Mouse (Mus musculus) kidney, postnatal 0 days (tissue): ENCODE data around the gene Col8a1. TPM values are rescaled to one million over a fixed set of nuclear protein-coding genes. Genes with fewer than 3 reads are reported as not detected.

Experiments
- ATAC-seq: fragments of 200-750 bp; cut with Nextera tagmentation; replicated peaks from 2 replicates; pipeline ENCODE4 v1.8.0; 2017; ENCODE audit warnings: low read depth, moderate number of reproducible peaks, moderate TSS enrichment, moderate library complexity; ENCODE audit not compliant: low FRiP score
- DNase-seq: peaks from one replicate; pipeline ENCODE4 v3.0.0-alpha.2; 2016; ENCODE audit warnings: low spot score
- H3K27ac ChIP-seq: fragments of 300-500 bp; sonication (generic); 2 replicates; pipeline ENCODE4 v1.5.1; 2014; ENCODE audit warnings: mild to moderate bottlenecking
- H3K27me3 ChIP-seq: fragments of 300-500 bp; sonication (generic); 2 replicates; pipeline ENCODE4 v1.6.1; 2014; ENCODE audit warnings: low read length, mixed read lengths; ENCODE audit not compliant: insufficient read depth
- H3K36me3 ChIP-seq: fragments of 300-500 bp; sonication (generic); 2 replicates; pipeline ENCODE4 v1.6.1; 2014; ENCODE audit warnings: low read length, mixed read lengths; ENCODE audit not compliant: insufficient read depth
- H3K4me1 ChIP-seq: fragments of 300-500 bp; sonication (generic); replicated peaks from 2 replicates; pipeline ENCODE4 v1.6.1; 2014; ENCODE audit warnings: antibody characterized with exemption, low read length, mixed read lengths; ENCODE audit not compliant: insufficient read depth
- H3K4me2 ChIP-seq: fragments of 300-500 bp; sonication (generic); 2 replicates; pipeline ENCODE4 v1.6.1; 2014; ENCODE audit warnings: mild to moderate bottlenecking, low read length, moderate library complexity, mixed read lengths
- H3K4me3 ChIP-seq: fragments of 300-500 bp; sonication (generic); replicated peaks from 2 replicates; pipeline ENCODE4 v1.5.1; 2014; ENCODE audit warnings: low read depth, low read length
- H3K9ac ChIP-seq: fragments of 300-500 bp; sonication (generic); 2 replicates; pipeline ENCODE4 v1.6.1; 2014; ENCODE audit warnings: low read depth, low read length
- H3K9me3 ChIP-seq: fragments of 300-500 bp; sonication (generic); replicated peaks from 2 replicates; pipeline ENCODE4 v1.6.1; 2016; ENCODE audit warnings: low read length, inconsistent platforms, mixed read lengths
- CTCF ChIP-seq: IDR thresholded peaks from 2 replicates; pipeline ENCODE4 v1.5.1; 2016; ENCODE audit warnings: antibody characterized with exemption, low read depth, mild to moderate bottlenecking, moderate library complexity
- WGBS: fragments of 180-500 bp; shearing (Covaris S2); extraction: QIAGEN DNeasy Blood & Tissue Kit; methylation state at CpG from one replicate; pipeline ENCODE4 v1.1.7; 2014; 5-methylcytosine and 5-hydroxymethylcytosine counted together
- polyA plus RNA-seq: library from polyadenylated mRNA; unstranded; fragments of >200 nt; fragmentation: Nextera tagmentation; extraction: Ambion mirVana; gene quantifications from 2 replicates; pipeline ENCODE4 v1.2.1, GENCODE M21; 2015

The Col8a1 gene
- polyA plus RNA-seq, 1 experiment from 2014 or later = 3.7 TPM

- 78% methylated on average over 2 of the region's 2 CpGs for WGBS
- no peak overlapping the region for H3K4me2 ChIP-seq
- DNase-seq (no peak), ATAC-seq (no peak)
- no peak for TF ChIP-seq CTCF
- H3K9ac ChIP-seq = no peak overlapping the region
- no peaks in the 10 kb centered on the region for H3K36me3 ChIP-seq
- H3K27ac ChIP-seq = no peak overlapping the region
- H3K4me3 ChIP-seq = no peak overlapping the region
- no peaks in the 10 kb centered on the region for H3K9me3 ChIP-seq
- no peaks in the 10 kb centered on the region for H3K4me1 ChIP-seq
- no peaks in the 10 kb centered on the region for H3K27me3 ChIP-seq
These were observed 19.6 kb downstream of the Col8a1 start for GRCm38 (mm10) chr16:57734942-57735341.

GRCm38 (mm10) chr16:57733545-57733944, 21.0 kb downstream of the Col8a1 start:
- H3K27me3 ChIP-seq = no peaks in the 10 kb centered on the region
- no peak overlapping the region for H3K27ac ChIP-seq
- no peak for TF ChIP-seq CTCF
- no peaks in the 10 kb centered on the region for H3K4me1 ChIP-seq
- H3K36me3 ChIP-seq = no peaks in the 10 kb centered on the region
- H3K4me3 ChIP-seq = no peak overlapping the region
- H3K9me3 ChIP-seq = no peaks in the 10 kb centered on the region
- ATAC-seq (no peak), DNase-seq (no peak)
- 37% methylated on average over 1 of the region's 1 CpGs for WGBS
- no peak overlapping the region for H3K4me2 ChIP-seq
- H3K9ac ChIP-seq = no peak overlapping the region

GRCm38 (mm10) chr16:57733139-57733538, 21.4 kb downstream of the Col8a1 start:
- no peak for DNase-seq
- no peak for ATAC-seq

GRCm38 (mm10) chr16:57724978-57725377, 29.6 kb downstream of the Col8a1 start:
- 0 out of 2 replicates have a peak, but pooled peaks cover 3% of the 10 kb centered on the region for H3K4me1 ChIP-seq
- 47% methylated on average over 3 of the region's 3 CpGs for WGBS
- H3K9me3 ChIP-seq = no peaks in the 10 kb centered on the region
- H3K27me3 ChIP-seq = no peaks in the 10 kb centered on the region
- H3K4me3 ChIP-seq = no peak overlapping the region
- no peak for ATAC-seq
- H3K36me3 ChIP-seq = no peaks in the 10 kb centered on the region
- H3K9ac ChIP-seq = no peak overlapping the region
- DNase-seq = peak; percentile 85
- no peak overlapping the region for H3K27ac ChIP-seq
- H3K4me2 ChIP-seq = peak overlapping the region; percentile 2; the same call in 1 of the 2 replicates
- TF ChIP-seq CTCF = no peak

More at GRCm38 (mm10) chr16:57733139-57733538, 21.4 kb downstream of the Col8a1 start:
- Histone ChIP-seq H3K9ac (no peak overlapping the region), H3K36me3 (no peaks in the 10 kb centered on the region), H3K27ac (no peak overlapping the region), H3K4me3 (no peak overlapping the region), H3K9me3 (no peaks in the 10 kb centered on the region), H3K4me1 (no peaks in the 10 kb centered on the region), H3K4me2 (no peak overlapping the region), H3K27me3 (no peaks in the 10 kb centered on the region)
- 68% methylated on average over 3 of the region's 3 CpGs for whole genome bisulfite sequencing
- no peak for TF ChIP-seq CTCF

GRCm38 (mm10) chr16:57718982-57719381, 35.6 kb downstream of the Col8a1 start:
- H3K27me3 ChIP-seq = no peaks in the 10 kb centered on the region
- H3K4me1 ChIP-seq = no peaks in the 10 kb centered on the region
- H3K4me2 ChIP-seq = no peak overlapping the region
- TF ChIP-seq CTCF = no peak
- ATAC-seq (no peak), DNase-seq (no peak)
- H3K27ac ChIP-seq = no peak overlapping the region
- H3K4me3 ChIP-seq = no peak overlapping the region
- 72% methylated on average over 2 of the region's 2 CpGs for WGBS
- no peaks in the 10 kb centered on the region for H3K9me3 ChIP-seq
- H3K36me3 ChIP-seq = no peaks in the 10 kb centered on the region
- no peak overlapping the region for H3K9ac ChIP-seq

GRCm38 (mm10) chr16:57698733-57699132, 55.8 kb downstream of the Col8a1 start:
- no peak for TF ChIP-seq CTCF
- 91% methylated on average over 5 of the region's 5 CpGs for WGBS
- Histone ChIP-seq H3K36me3 (no peaks in the 10 kb centered on the region), H3K4me2 (no peak overlapping the region), H3K27ac (no peak overlapping the region), H3K9ac (no peak overlapping the region), H3K9me3 (no peaks in the 10 kb centered on the region), H3K4me3 (no peak overlapping the region), H3K27me3 (no peaks in the 10 kb centered on the region), H3K4me1 (no peaks in the 10 kb centered on the region)
- DNase-seq (no peak), ATAC-seq (no peak)

- 74% methylated on average over 1 of the region's 1 CpGs for WGBS
- H3K36me3 ChIP-seq = no peaks in the 10 kb centered on the region
- H3K27ac ChIP-seq = no peak overlapping the region
- no peaks in the 10 kb centered on the region for H3K27me3 ChIP-seq
- DNase-seq (no peak), ATAC-seq (no peak)
- no peaks in the 10 kb centered on the region for H3K4me1 ChIP-seq
- H3K9ac ChIP-seq = no peak overlapping the region
- TF ChIP-seq CTCF = no peak
- H3K4me2 ChIP-seq = no peak overlapping the region
- H3K4me3 ChIP-seq = no peak overlapping the region
- H3K9me3 ChIP-seq = no peaks in the 10 kb centered on the region
These were observed 59.8 kb downstream of the Col8a1 start for GRCm38 (mm10) chr16:57694694-57695093.
